Mouse (Mus musculus) stomach, embryonic 14.5 days (tissue): ENCODE data around the gene Rassf8. TPM values are rescaled to one million over a fixed set of nuclear protein-coding genes. Genes with fewer than 3 reads are reported as not detected.

Experiments
- ATAC-seq: fragments of 200-750 bp; cut with Nextera tagmentation; 2 replicates; pipeline ENCODE4 v1.8.0; 2017; ENCODE audit warnings: low read depth, moderate TSS enrichment; ENCODE audit not compliant: insufficient number of reproducible peaks, insufficient read depth, low FRiP score
- H3K27ac ChIP-seq: fragments of 300-500 bp; sonication (generic); 2 replicates; pipeline ENCODE4 v1.5.1; 2014; ENCODE audit warnings: mild to moderate bottlenecking, low read length, moderate library complexity, mixed read lengths
- H3K27me3 ChIP-seq: fragments of 300-500 bp; sonication (generic); 2 replicates; pipeline ENCODE4 v1.6.1; 2014; ENCODE audit warnings: low read length, control low read depth, mixed read lengths; ENCODE audit not compliant: control insufficient read depth, insufficient read depth
- H3K36me3 ChIP-seq: fragments of 300-500 bp; sonication (generic); 2 replicates; pipeline ENCODE4 v1.6.1; 2014; ENCODE audit warnings: mild to moderate bottlenecking, control low read depth, low read length, moderate library complexity, mixed read lengths; ENCODE audit not compliant: control insufficient read depth, insufficient read depth
- H3K4me1 ChIP-seq: fragments of 300-500 bp; sonication (generic); 2 replicates; pipeline ENCODE4 v1.6.1; 2014; ENCODE audit warnings: low read length, control low read depth, mixed read lengths; ENCODE audit not compliant: control insufficient read depth, insufficient read depth
- H3K4me2 ChIP-seq: fragments of 300-500 bp; sonication (generic); replicated peaks from 2 replicates; pipeline ENCODE4 v1.6.1; 2014; ENCODE audit warnings: low read depth, low read length, control low read depth
- H3K4me3 ChIP-seq: fragments of 300-500 bp; sonication (generic); 2 replicates; pipeline ENCODE4 v1.5.1; 2014; ENCODE audit warnings: low read depth, low read length, control low read depth
- H3K9ac ChIP-seq: fragments of 300-500 bp; sonication (generic); replicated peaks from 2 replicates; pipeline ENCODE4 v1.6.1; 2014; ENCODE audit warnings: low read depth, mild to moderate bottlenecking, control low read depth, low read length, moderate library complexity, mixed read lengths
- H3K9me3 ChIP-seq: fragments of 300-500 bp; sonication (generic); 2 replicates; pipeline ENCODE4 v1.6.1; 2016; ENCODE audit warnings: low read depth, low read length, control low read depth; ENCODE audit not compliant: control insufficient read depth
- WGBS: fragments of 180-500 bp; shearing (Covaris S2); extraction: QIAGEN DNeasy Blood & Tissue Kit; methylation state at CpG from one replicate; pipeline ENCODE4 v1.1.7; 2014; 5-methylcytosine and 5-hydroxymethylcytosine counted together
- polyA plus RNA-seq: library from polyadenylated mRNA; unstranded; fragments of >200 nt; fragmentation: Nextera tagmentation; extraction: Ambion mirVana; gene quantifications from 2 replicates; pipeline ENCODE4 v1.2.1, GENCODE M21; 2014

Gene Rassf8
- polyA plus RNA-seq, 1 experiment from 2014 or later, result 10.5 TPM

- no peak overlapping the region for H3K27ac ChIP-seq
- no peaks in the 10 kb centered on the region for H3K36me3 ChIP-seq
- H3K27me3 ChIP-seq, result no peaks in the 10 kb centered on the region
- no peaks in the 10 kb centered on the region for H3K9me3 ChIP-seq
- no peak for ATAC-seq
- no peak overlapping the region for H3K4me3 ChIP-seq
- 70% methylated on average over 3 of the region's 3 CpGs for WGBS
- no peak overlapping the region for H3K4me2 ChIP-seq
- no peak overlapping the region for H3K9ac ChIP-seq
- H3K4me1 ChIP-seq, result peaks cover 5% of the 10 kb centered on the region; the same call in 1 of the 2 replicates
Measured at GRCm38 (mm10) chr6:145740011-145740410, 6.5 kb upstream of the Rassf8 start.

GRCm38 (mm10) chr6:145745291-145745690 lies 1.3 kb upstream of the Rassf8 start:
- 59% methylated on average over 3 of the region's 3 CpGs for WGBS
- Histone ChIP-seq H3K27ac (no peak overlapping the region), H3K9me3 (no peaks in the 10 kb centered on the region), H3K36me3 (no peaks in the 10 kb centered on the region), H3K4me3 (no peak overlapping the region), H3K4me2 (no peak overlapping the region), H3K9ac (no peak overlapping the region), H3K4me1 (peaks cover 12% of the 10 kb centered on the region; the same call in 1 of the 2 replicates), H3K27me3 (no peaks in the 10 kb centered on the region)
- no peak for ATAC-seq

- Histone ChIP-seq H3K4me3 (peak overlapping the region; percentile 76), H3K27ac (peak overlapping the region; percentile 87), H3K9me3 (no peaks in the 10 kb centered on the region), H3K4me1 (peaks cover 12% of the 10 kb centered on the region; the same call in 1 of the 2 replicates), H3K4me2 (peak overlapping the region; percentile 57), H3K27me3 (no peaks in the 10 kb centered on the region), H3K9ac (peak overlapping the region; percentile 87), H3K36me3 (no peaks in the 10 kb centered on the region)
- no peak for ATAC-seq
- WGBS, result under 1% methylated on average over 54 of the region's 55 CpGs
Measured at GRCm38 (mm10) chr6:145746921-145747670, 548 bp downstream of the Rassf8 start.

GRCm38 (mm10) chr6:145747671-145748640 lies 1.4 kb downstream of the Rassf8 start:
- no peak for ATAC-seq
- H3K4me3 ChIP-seq, result peak overlapping the region; percentile 76
- H3K27ac ChIP-seq, result peak overlapping the region; percentile 87; the same call in 1 of the 2 replicates
- H3K36me3 ChIP-seq, result no peaks in the 10 kb centered on the region
- peak overlapping the region; percentile 87; the same call in 1 of the 2 replicates for H3K9ac ChIP-seq
- no peaks in the 10 kb centered on the region for H3K27me3 ChIP-seq
- 10% methylated on average over 16 of the region's 16 CpGs for WGBS
- H3K4me2 ChIP-seq, result peak overlapping the region; percentile 57
- H3K9me3 ChIP-seq, result no peaks in the 10 kb centered on the region
- peaks cover 17% of the 10 kb centered on the region; the same call in 1 of the 2 replicates for H3K4me1 ChIP-seq

- Histone ChIP-seq H3K27me3 (no peaks in the 10 kb centered on the region), H3K27ac (no peak overlapping the region), H3K4me1 (peaks cover 23% of the 10 kb centered on the region; the same call in 1 of the 2 replicates), H3K9me3 (no peaks in the 10 kb centered on the region), H3K4me2 (no peak overlapping the region), H3K9ac (no peak overlapping the region), H3K4me3 (no peak overlapping the region), H3K36me3 (no peaks in the 10 kb centered on the region)
- 89% methylated on average over 3 of the region's 3 CpGs for WGBS
- ATAC-seq, result no peak
Measured at GRCm38 (mm10) chr6:145750394-145750793, 3.8 kb downstream of the Rassf8 start.

- WGBS, result 90% methylated on average over 6 of the region's 6 CpGs
- Histone ChIP-seq H3K9me3 (no peaks in the 10 kb centered on the region), H3K36me3 (no peaks in the 10 kb centered on the region), H3K9ac (no peak overlapping the region), H3K27ac (no peak overlapping the region), H3K4me2 (no peak overlapping the region), H3K27me3 (no peaks in the 10 kb centered on the region), H3K4me3 (no peak overlapping the region), H3K4me1 (peaks cover 17% of the 10 kb centered on the region; the same call in 1 of the 2 replicates)
- ATAC-seq, result no peak
Measured at GRCm38 (mm10) chr6:145753296-145753695, 6.7 kb downstream of the Rassf8 start.

- H3K4me3 ChIP-seq, result no peak overlapping the region
- no peaks in the 10 kb centered on the region for H3K36me3 ChIP-seq
- H3K9ac ChIP-seq, result no peak overlapping the region
- no peak overlapping the region for H3K4me2 ChIP-seq
- ATAC-seq, result no peak
- peaks cover 19% of the 10 kb centered on the region; the same call in 1 of the 2 replicates for H3K4me1 ChIP-seq
- no peaks in the 10 kb centered on the region for H3K9me3 ChIP-seq
- no peaks in the 10 kb centered on the region for H3K27me3 ChIP-seq
- 72% methylated on average over 6 of the region's 6 CpGs for WGBS
- H3K27ac ChIP-seq, result no peak overlapping the region
Measured at GRCm38 (mm10) chr6:145754416-145754815, 7.9 kb downstream of the Rassf8 start.

- H3K27ac ChIP-seq, result no peak overlapping the region
- no peak overlapping the region for H3K4me3 ChIP-seq
- ATAC-seq, result no peak
- H3K9me3 ChIP-seq, result no peaks in the 10 kb centered on the region
- H3K27me3 ChIP-seq, result no peaks in the 10 kb centered on the region
- WGBS, result 60% methylated on average over 14 of the region's 14 CpGs
- H3K4me1 ChIP-seq, result peaks cover 34% of the 10 kb centered on the region
- no peak overlapping the region for H3K9ac ChIP-seq
- no peak overlapping the region for H3K4me2 ChIP-seq
- no peaks in the 10 kb centered on the region for H3K36me3 ChIP-seq
Measured at GRCm38 (mm10) chr6:145755942-145756639, 9.5 kb downstream of the Rassf8 start.
